Mouse (Mus musculus): ENCODE measurements at regions not wholly inside any gene's neighbourhood (a gene's known extent, or its start where the extent isn't known, plus 50 kb on each side); places are given as distances from the start of the nearest gene placed in this dataset.
A peak's percentile ranks its signal among the peaks of the same experiment; 100 is the strongest.

- no peak for DNase-seq (ENCODE audit: low spot score)
Measured at GRCm38 (mm10) chr6:31197631-31198338, 200.8 kb upstream of the Mkln1 start.

- no peak for DNase-seq (ENCODE audit: low spot score)
Measured at GRCm38 (mm10) chr6:31198340-31198739, 200.2 kb upstream of the Mkln1 start.

GRCm38 (mm10) chr6:31200705-31201104, 197.8 kb upstream of the Mkln1 start:
- no peak for DNase-seq (ENCODE audit: low spot score)

GRCm38 (mm10) chr6:31201375-31201972, 197.1 kb upstream of the Mkln1 start:
- DNase-seq (ENCODE audit: low spot score), result no peak

GRCm38 (mm10) chr6:31202594-31202993, 195.9 kb upstream of the Mkln1 start:
- DNase-seq (ENCODE audit: low spot score), result no peak

GRCm38 (mm10) chr6:31204434-31204833, 194.1 kb upstream of the Mkln1 start:
- no peak for DNase-seq (ENCODE audit: low spot score)

- DNase-seq (ENCODE audit: low spot score), result no peak
Measured at GRCm38 (mm10) chr6:31204839-31205238, 193.7 kb upstream of the Mkln1 start.

GRCm38 (mm10) chr6:31206106-31206505, 192.4 kb upstream of the Mkln1 start:
- no peak for DNase-seq (ENCODE audit: low spot score)

GRCm38 (mm10) chr6:31207231-31207630, 191.3 kb upstream of the Mkln1 start:
- no peak for DNase-seq (ENCODE audit: low spot score)

- no peak for DNase-seq (ENCODE audit: low spot score)
Measured at GRCm38 (mm10) chr6:31208224-31208623, 190.3 kb upstream of the Mkln1 start.

- no peak for DNase-seq (ENCODE audit: low spot score)
Measured at GRCm38 (mm10) chr6:31209411-31210139, 189.0 kb upstream of the Mkln1 start.

GRCm38 (mm10) chr6:31210209-31210714, 188.3 kb upstream of the Mkln1 start:
- DNase-seq (ENCODE audit: low spot score), result no peak

GRCm38 (mm10) chr6:31211091-31211490, 187.4 kb upstream of the Mkln1 start:
- DNase-seq (ENCODE audit: low spot score), result no peak

- no peak for DNase-seq (ENCODE audit: low spot score)
Measured at GRCm38 (mm10) chr6:31211616-31212015, 186.9 kb upstream of the Mkln1 start.

- no peak for DNase-seq (ENCODE audit: low spot score)
Measured at GRCm38 (mm10) chr6:31212080-31212479, 186.5 kb upstream of the Mkln1 start.

- no peak for DNase-seq (ENCODE audit: low spot score)
Measured at GRCm38 (mm10) chr6:31212694-31213093, 185.8 kb upstream of the Mkln1 start.

- no peak for DNase-seq (ENCODE audit: low spot score)
Measured at GRCm38 (mm10) chr6:31213161-31213560, 185.4 kb upstream of the Mkln1 start.

- no peak for DNase-seq (ENCODE audit: low spot score)
Measured at GRCm38 (mm10) chr6:31215661-31216060, 182.9 kb upstream of the Mkln1 start.

- peak; percentile 73 for DNase-seq (ENCODE audit: low spot score)
Measured at GRCm38 (mm10) chr6:31216206-31217059, 182.1 kb upstream of the Mkln1 start.

- no peak for DNase-seq (ENCODE audit: low spot score)
Measured at GRCm38 (mm10) chr6:31217060-31217541, 181.4 kb upstream of the Mkln1 start.

GRCm38 (mm10) chr6:31217641-31218138, 180.8 kb upstream of the Mkln1 start:
- no peak for DNase-seq (ENCODE audit: low spot score)
